Mouse (Mus musculus) heart, adult 9 months (tissue): ENCODE measurements at regions not wholly inside any gene's neighbourhood (a gene's known extent, or its start where the extent isn't known, plus 50 kb on each side); places are given as distances from the start of the nearest gene placed in this dataset.
A peak's percentile ranks its signal among the peaks of the same experiment; 100 is the strongest.

Experiments
- DNase-seq, 2 experiments: peaks; one replicate each; pipeline ENCODE4 v3.0.0; 2022; ENCODE audit warnings: low spot score in 2 of 2

- no peak for DNase-seq
Observed at GRCm38 (mm10) chr15:63670561-63670960, 174.4 kb downstream of the Gsdmc2 start.

DNA sequence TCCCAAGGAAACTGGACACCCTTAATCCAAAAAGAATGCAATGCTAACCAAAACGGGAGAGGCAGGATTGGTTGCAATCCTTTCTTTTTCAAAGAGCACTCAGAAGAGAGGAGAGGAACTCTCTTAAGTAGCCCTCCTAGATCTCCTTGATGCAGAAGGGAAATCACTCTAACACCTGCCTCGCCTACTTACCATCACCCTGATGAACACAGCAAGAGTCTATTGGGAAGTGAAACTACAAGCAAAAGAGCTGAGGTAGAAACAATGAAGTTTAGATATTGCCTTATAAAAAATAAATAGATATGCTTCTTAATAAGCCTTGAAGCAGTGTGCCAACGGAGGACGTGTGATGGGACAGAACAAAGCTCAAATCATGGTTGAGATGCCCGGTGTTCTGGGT, 177.4 kb downstream of the Gsdmc2 start:
- no peak for DNase-seq

DNA sequence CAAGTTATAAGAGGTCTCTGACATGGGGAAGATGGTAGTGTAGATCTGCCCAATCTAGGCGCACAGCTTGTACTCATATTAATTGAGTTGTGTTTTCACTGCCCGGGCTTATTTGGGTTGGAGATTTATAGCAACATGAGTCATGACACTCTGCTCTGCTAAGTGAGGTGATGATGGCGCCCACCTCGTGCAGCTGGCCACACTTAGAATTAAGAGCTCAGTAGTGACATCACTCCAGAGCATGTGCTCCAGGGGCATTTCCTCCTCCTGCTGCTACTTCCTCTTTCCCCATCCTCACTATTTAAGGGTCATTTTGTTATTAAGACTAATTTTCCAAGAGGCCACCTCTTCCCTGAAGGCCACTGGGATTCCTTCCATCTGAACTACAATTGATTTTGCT, 179.5 kb downstream of the Gsdmc2 start:
- DNase-seq = no peak

DNA sequence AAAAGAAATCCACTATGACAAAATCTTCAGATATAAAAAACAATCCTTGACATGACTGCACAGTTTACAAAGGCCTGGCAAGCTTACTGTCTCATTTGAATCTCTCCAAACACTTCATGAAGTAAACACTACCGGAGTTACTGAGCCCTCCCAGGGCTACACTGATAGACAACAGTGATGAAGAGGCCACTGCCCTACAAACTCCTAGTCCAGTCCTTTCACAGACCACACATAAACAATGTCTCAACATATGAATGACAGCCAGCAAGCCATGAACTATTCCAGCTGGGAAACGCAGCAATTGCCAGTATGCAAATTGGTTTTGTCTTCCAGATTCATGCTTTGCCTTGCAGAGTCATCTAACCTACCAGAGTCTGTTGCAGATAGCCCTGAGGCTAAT, 180.1 kb downstream of the Gsdmc2 start:
- DNase-seq = no peak

GRCm38 (mm10) chr15:63662183-63662582, 182.8 kb downstream of the Gsdmc2 start:
- no peak for DNase-seq

DNA sequence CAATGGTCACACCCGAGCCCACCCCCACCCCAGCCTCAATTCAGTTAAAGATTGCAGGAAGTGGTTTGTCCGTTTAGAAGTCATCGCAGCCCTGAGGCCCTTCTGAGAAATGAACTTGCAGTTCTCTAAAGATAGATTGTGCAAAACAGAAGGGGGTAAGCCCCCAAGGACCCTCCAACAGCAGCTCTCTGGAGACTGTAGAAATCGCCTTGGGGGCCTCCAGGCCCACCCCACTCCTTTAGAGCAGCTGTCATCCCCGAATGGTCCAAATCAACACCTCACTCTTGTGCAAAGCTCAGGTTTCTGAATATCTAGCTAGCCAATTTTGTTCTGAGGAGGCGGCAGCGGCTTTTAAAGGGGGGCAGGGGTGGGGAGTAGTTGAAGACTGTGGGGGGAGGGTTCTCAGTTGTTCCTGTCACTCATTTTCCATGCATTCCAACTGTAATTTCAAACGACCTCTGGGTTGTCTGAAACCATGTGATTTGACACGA, 186.9 kb downstream of the Gsdmc2 start:
- DNase-seq = no peak

DNA sequence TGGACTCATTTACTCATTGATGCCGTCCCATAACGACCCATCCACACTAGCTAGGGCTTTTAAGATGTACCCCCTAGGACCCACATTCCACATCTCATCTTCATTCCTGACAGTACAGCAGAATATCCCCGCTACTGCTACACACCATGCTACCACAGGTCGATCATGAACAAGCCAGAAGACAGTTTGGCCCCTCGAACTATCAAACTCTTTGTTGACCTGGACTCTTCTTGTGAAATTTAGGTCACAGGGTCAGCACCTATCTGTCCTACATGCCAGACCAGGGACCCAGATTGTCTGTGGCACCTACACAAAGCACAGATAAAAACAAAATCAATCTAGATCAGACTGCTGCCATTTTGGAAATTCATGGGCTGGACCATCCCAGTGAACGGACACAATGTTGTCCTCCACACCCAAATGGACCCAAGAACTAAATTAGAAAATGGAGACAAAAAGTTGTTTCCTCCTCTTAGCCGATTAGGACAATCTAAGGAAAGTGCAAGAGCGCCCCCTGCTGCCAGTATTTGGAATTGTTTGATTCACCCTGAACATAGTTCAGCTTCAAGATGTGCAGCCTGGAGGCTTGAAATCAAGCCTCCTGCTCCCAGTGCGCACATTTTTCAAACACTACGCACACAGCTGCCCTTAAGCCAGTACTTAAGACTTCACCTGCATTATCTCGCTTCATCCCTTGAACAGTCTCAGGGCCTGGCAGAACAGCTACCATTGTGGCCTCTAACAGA, 192.6 kb downstream of the Gsdmc2 start:
- DNase-seq = peak; percentile 19 to 54

DNA sequence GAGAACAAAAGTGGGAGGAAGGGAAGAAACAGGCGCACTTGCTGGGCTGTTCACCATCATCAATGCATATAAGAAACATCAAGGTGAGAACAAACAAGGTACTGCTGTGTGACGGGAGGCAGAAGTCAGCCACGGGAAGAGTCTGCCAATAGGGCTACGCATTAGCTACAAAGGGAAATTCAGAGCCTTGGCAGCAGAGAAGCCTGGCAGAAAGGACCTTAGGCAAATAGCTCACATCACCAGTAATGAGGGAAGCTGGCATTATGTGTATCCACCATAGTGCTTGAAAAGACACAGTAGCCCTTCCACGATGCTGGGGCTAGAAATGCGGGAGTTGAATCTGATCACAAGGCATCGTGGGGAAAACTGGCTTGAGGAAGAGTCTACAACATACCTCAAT, 193.9 kb downstream of the Gsdmc2 start:
- DNase-seq = no peak

DNA sequence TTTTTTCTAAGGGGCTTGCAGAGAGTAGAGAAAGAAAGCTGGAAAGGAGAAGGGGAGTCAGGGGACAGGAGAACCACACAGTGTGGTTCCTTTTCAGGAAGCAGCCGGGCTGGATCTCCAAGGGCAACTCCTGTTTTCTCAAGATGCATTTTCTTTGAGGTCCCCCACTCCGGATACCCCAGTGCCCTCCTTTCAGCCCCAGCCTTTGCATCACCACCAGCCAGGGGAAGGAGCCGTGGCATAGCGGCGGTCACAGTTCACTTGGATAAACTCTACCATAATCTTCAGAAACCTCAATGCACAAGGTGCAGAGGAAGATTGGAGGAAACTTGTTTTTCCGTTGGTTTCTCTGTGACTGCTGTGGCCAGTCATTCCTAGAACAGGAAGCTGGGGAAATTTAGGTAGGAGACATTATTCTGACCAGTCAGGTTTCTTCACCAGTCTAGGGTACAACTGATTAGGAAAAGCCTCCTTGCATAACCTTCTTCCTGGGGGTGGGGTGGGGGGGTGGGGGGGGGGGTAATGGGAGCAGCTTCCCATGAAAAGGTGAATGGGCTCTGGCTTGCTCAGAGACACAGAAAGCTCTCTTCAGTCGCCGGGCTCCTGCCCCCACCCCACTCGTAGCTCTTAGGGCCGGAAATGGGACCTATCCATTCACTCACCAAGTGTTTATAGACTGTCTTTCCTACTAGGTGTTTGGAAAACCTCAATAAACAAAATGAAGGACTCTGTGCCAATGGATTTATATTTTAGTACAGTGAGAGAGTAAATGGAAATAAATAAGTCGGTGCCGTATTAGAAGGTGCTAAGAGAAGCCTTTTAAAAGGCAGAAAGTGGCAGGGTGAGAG, 196.6 kb downstream of the Gsdmc2 start:
- DNase-seq = no peak

GRCm38 (mm10) chr15:63624814-63625213, 220.2 kb downstream of the Gsdmc2 start:
- no peak for DNase-seq

GRCm38 (mm10) chr15:63624249-63624648, 220.7 kb downstream of the Gsdmc2 start:
- no peak for DNase-seq

DNA sequence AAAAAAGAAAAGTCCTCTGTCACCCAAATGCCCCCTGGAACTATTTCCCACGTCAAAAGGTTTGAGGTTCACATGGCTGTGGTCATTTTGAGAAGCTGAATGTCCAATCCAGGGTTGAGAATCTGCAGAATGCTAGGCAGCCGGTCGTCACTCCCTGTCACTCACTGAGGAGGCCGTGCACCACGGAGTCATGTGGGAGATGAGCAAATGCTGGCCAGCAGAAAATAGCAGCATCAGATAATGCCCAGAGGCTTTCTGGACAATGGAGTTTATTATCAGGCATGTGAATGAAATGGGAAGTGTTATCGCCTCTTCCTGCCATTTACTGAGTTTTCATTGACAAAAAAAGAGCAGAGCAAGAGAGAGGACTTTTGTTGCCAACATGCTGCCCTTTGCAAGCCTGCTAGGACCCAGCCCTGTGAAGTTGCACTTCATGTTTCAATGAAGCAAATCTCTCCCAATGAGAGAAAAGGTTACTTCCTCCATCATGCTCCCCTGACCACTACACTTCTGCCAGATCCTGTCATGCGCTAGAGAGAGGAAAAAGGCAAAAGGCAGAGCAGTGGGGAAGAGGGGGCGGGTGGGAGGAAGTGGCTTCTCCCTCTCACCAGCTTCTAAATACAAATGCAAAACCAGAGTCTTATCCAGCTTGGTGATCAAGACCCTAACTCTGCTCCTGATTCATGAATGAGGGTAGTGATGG, 228.3 kb downstream of the Gsdmc2 start:
- peak in 1 of 2 experiments; percentile 30 for DNase-seq

DNA sequence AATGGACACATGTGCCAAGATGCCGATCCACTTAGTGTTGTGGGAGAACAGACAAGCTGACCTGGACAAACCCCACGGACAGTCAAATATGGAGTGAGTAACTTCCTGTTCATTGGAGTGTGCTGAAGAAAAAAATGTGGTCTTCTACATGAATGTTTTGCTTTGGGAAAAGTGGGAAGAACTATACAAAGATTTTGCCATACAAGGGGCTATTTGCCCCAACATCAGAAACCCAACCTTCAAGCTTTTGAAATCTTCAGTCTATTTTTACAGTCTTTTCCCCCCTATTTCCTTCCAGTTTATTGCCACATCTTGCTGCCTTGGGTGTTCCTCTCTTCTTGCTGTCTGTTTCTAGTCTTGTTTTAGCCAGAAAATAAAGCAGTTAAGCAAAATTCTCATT, 230.8 kb downstream of the Gsdmc2 start:
- no peak for DNase-seq

DNA sequence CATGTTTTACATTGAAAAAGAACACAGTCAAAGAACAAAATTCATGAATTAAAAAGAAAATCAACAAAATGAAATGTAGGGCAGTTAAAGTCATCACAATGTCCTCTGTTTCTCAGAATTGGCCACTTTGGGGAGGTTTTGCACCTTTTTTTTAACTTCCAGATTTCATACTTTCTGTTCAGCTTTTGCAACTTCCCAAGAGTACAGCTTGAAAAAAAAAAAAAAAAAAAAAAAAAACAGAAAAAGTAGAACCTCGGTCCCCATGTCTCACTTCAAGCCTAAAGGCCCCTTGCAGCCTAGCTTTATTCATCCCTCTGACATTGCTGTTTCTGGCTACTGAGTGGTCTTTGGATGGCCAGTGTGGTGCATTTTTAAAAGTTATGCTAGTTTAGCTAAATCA, 231.9 kb downstream of the Gsdmc2 start:
- DNase-seq = no peak

DNA sequence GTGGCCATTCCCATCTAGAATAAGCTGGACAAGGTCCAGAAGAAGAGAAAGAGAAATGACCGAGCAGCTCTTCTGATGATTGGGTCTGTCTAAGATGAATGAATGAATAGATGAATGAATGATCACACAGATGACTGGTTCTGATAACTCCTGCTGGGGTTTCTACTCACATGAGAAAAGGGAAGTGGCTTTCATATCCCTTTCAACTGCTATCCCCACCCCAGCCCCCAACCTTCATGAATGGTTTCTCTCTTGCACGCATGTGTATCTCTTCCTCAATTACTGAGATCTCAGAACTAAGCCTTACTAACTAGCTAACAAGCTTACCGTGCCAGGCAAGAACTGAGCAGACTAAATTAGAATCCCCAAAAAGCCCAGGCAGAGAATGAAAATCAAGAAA, 233.8 kb downstream of the Gsdmc2 start:
- DNase-seq = no peak

DNA sequence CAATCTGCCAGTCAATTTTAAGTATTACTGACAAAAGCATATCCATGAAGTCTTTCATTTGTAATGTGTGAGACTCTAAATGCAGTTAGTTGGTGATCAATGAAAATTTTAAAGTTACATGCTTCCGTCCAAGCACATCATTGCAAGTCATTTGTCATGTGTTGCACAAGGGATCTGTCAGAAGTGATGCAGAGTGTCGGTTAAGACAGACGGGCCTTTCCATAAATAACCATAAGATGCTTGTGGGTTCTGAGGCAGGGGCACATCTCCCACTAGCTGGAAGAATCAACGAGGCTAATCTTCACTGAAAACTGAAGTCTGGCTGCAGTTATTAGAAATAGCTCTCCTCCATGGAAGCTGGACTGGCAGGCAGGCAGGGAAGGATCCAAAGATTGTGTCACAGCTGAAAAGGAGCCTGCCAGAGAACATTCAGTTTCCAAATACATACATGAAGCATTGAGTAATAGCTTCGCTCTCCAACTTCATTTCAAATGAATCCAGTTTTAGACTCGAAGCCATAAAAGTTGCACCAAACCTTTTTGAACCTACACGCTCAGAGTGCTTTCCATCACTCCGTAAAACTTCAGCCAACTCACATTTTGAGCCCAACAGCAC, 241.8 kb downstream of the Gsdmc2 start:
- DNase-seq = peak in 1 of 2 experiments; percentile 13

GRCm38 (mm10) chr15:63601543-63601942, 243.4 kb downstream of the Gsdmc2 start:
- DNase-seq = peak in 1 of 2 experiments; percentile 15

GRCm38 (mm10) chr15:63592758-63593463, 252.1 kb downstream of the Gsdmc2 start:
- DNase-seq = no peak

- DNase-seq = no peak
Observed at GRCm38 (mm10) chr15:63559293-63559692, 285.7 kb downstream of the Gsdmc2 start.

DNA sequence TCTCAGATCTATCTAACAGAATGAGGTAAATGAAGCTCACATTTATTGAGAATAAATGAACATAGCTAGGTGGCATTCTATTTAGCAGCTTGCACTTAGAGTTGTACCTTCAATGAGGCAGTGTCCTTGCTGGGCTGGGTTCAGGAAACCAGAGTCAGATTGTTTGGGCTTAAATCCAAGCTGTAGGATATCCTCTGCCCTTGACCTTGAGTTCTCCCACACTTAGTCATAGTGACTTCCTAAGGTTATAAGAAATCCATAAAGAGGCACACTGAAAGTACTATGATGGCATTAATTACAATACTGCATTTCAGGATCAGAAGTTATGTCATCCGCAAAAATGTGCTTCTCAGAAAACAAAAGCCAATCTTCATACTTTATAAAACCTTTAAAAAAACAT, 286.3 kb downstream of the Gsdmc2 start:
- DNase-seq = no peak

GRCm38 (mm10) chr15:63557816-63558215, 287.2 kb downstream of the Gsdmc2 start:
- no peak for DNase-seq
